Mouse (Mus musculus) embryonic stem cell, embryonic (primary cell): Measurements from ENCODE around the gene Dlx6.

Experiments
- CTCF ChIA-PET, 4 experiments: fragments of 300-600 bp in 2 of 4; fragments of 350-600 bp in 2 of 4; sonication (Branson Sonifier 250); formaldehyde crosslinking; loops; one replicate each; lab custom pipeline; 2022; ENCODE audit warnings: inconsistent platforms in 2 of 4; lab: Charles Lee
- POLR2A ChIA-PET, 4 experiments: fragments of 300-600 bp in 2 of 4; fragments of 350-600 bp in 2 of 4; sonication (Branson Sonifier 250); formaldehyde crosslinking; loops; one replicate each; lab custom pipeline; 2022; ENCODE audit warnings: antibody characterized with exemption in 4 of 4, inconsistent platforms in 1 of 4; lab: Charles Lee

Dlx6 gene

GRCm38 (mm10) chr6:6856881-6857280 lies 6.3 kb upstream of the Dlx6 start:
- ChIA-PET CTCF (interaction anchor here in 1 of 4 experiments (1.0 kb wide), 1 partner anchor 13 kb away, joined by 3 read pairs; no protein-coding TSS in a partner anchor), POLR2A (interaction anchor here in 1 of 4 experiments (0.6 kb wide), 1 partner anchor 639 kb away, joined by 3 read pairs; no protein-coding TSS in a partner anchor)

- ChIA-PET POLR2A (interaction anchor here in 1 of 4 experiments (1.2 to 1.3 kb wide), 2 partner anchors 18 to 280 kb away, joined by 3 to 4 read pairs; no protein-coding TSS in a partner anchor), CTCF (no interaction called here)
Observed at GRCm38 (mm10) chr6:6857766-6858165, 5.4 kb upstream of the Dlx6 start.

- CTCF ChIA-PET: interaction anchor here in 1 of 4 experiments (0.5 kb wide), 1 partner anchor 203 kb away, joined by 5 read pairs; no protein-coding TSS in a partner anchor
- POLR2A ChIA-PET: interaction anchor here in 2 of 4 experiments (0.6 to 1.3 kb wide), 4 partner anchors 17 to 281 kb away, joined by 3 to 4 read pairs (median 3); no protein-coding TSS in a partner anchor
Observed at GRCm38 (mm10) chr6:6858571-6858970, 4.6 kb upstream of the Dlx6 start.

GRCm38 (mm10) chr6:6859111-6859949 lies 3.8 kb upstream of the Dlx6 start:
- POLR2A ChIA-PET: interaction anchor here in 2 of 4 experiments (0.5 to 1.3 kb wide), 8 partner anchors 10 to 1288 kb away, joined by 3 to 5 read pairs (median 3); no protein-coding TSS in a partner anchor

GRCm38 (mm10) chr6:6859950-6860410 lies 3.2 kb upstream of the Dlx6 start:
- POLR2A ChIA-PET: interaction anchor here in 2 of 4 experiments (0.5 to 0.7 kb wide), 6 partner anchors 11 to 1288 kb away, joined by 3 to 5 read pairs (median 3); no protein-coding TSS in a partner anchor
- CTCF ChIA-PET: interaction anchor here in 1 of 4 experiments (0.6 kb wide), 1 partner anchor 723 kb away, joined by 6 read pairs; no protein-coding TSS in a partner anchor

More at GRCm38 (mm10) chr6:6859111-6859949, 3.8 kb upstream of the Dlx6 start:
- CTCF ChIA-PET: interaction anchor here in 1 of 4 experiments (0.6 kb wide), 1 partner anchor 723 kb away, joined by 6 read pairs; no protein-coding TSS in a partner anchor

GRCm38 (mm10) chr6:6860411-6861085 lies 2.6 kb upstream of the Dlx6 start:
- ChIA-PET POLR2A (interaction anchor here in 3 of 4 experiments (0.5 to 0.7 kb wide), 5 partner anchors 10 to 1227 kb away, joined by 3 to 5 read pairs (median 3); no protein-coding TSS in a partner anchor), CTCF (interaction anchor here in 2 of 4 experiments (0.6 to 1.0 kb wide), 2 partner anchors 322 to 723 kb away, joined by 3 to 4 read pairs; no protein-coding TSS in a partner anchor)

GRCm38 (mm10) chr6:6861086-6861797 lies 1.9 kb upstream of the Dlx6 start:
- CTCF ChIA-PET: interaction anchor here in 2 of 4 experiments (0.6 to 1.0 kb wide), 2 partner anchors 323 to 724 kb away, joined by 3 to 4 read pairs; no protein-coding TSS in a partner anchor
- POLR2A ChIA-PET: interaction anchor here in 2 of 4 experiments (0.5 to 0.8 kb wide), 4 partner anchors 9 to 323 kb away, joined by 3 to 4 read pairs (median 3); no protein-coding TSS in a partner anchor

- ChIA-PET POLR2A (interaction anchor here in 3 of 4 experiments (0.6 to 1.5 kb wide), 7 partner anchors 9 to 324 kb away, joined by 3 to 5 read pairs (median 3); partner anchors contain the start of genes Dlx5 (in 1 of the 3) and Sem1 (in 1 of the 3)), CTCF (interaction anchor here in 2 of 4 experiments (0.6 to 0.9 kb wide), 3 partner anchors 13 to 20 kb away, joined by 3 to 9 read pairs (median 4); partner anchors contain the start of gene Dlx5 (in 2 of the 2))
Observed at GRCm38 (mm10) chr6:6861798-6862428, 1.2 kb upstream of the Dlx6 start.

- ChIA-PET CTCF (interaction anchor here in 2 of 4 experiments (0.6 to 0.9 kb wide), 3 partner anchors 12 to 19 kb away, joined by 3 to 9 read pairs (median 4); partner anchors contain the start of gene Dlx5 (in 2 of the 2)), POLR2A (interaction anchor here (0.6 to 1.5 kb wide), 11 partner anchors 8 to 1074 kb away, joined by 3 to 6 read pairs (median 4); partner anchors contain the start of genes Dlx5 (in 1 of the 4) and Sem1 (in 1 of the 4))
Observed at GRCm38 (mm10) chr6:6862611-6863010, 523 bp upstream of the Dlx6 start.

GRCm38 (mm10) chr6:6863955-6864354 lies 821 bp downstream of the Dlx6 start:
- CTCF ChIA-PET: interaction anchor here in 2 of 4 experiments (0.5 to 0.8 kb wide), 2 partner anchors 10 to 1224 kb away, joined by 3 to 4 read pairs; no protein-coding TSS in a partner anchor

GRCm38 (mm10) chr6:6864441-6865440 lies 1.6 kb downstream of the Dlx6 start:
- POLR2A ChIA-PET: interaction anchor here (0.6 to 1.8 kb wide), 13 partner anchors 8 to 287 kb away, joined by 3 to 8 read pairs (median 3); partner anchors contain the start of genes Dlx5 (in 1 of the 4), Sdhaf3 (in 1 of the 4) and Sem1 (in 1 of the 4)

More at GRCm38 (mm10) chr6:6863955-6864354, 821 bp downstream of the Dlx6 start:
- POLR2A ChIA-PET: interaction anchor here (0.7 to 1.4 kb wide), 8 partner anchors 9 to 286 kb away, joined by 3 to 8 read pairs (median 4); partner anchors contain the start of genes Sdhaf3 (in 1 of the 4) and Sem1 (in 1 of the 4)

GRCm38 (mm10) chr6:6867031-6867430 lies 3.9 kb downstream of the Dlx6 start:
- ChIA-PET CTCF (no interaction called here), POLR2A (no interaction called here)

More at GRCm38 (mm10) chr6:6864441-6865440, 1.6 kb downstream of the Dlx6 start:
- CTCF ChIA-PET: interaction anchor here in 1 of 4 experiments (0.8 to 1.2 kb wide), 2 partner anchors 9 to 20 kb away, joined by 3 read pairs; no protein-coding TSS in a partner anchor

- CTCF ChIA-PET: interaction anchor here in 2 of 4 experiments (1.1 to 1.4 kb wide), 2 partner anchors 10 to 1010 kb away, joined by 4 read pairs; no protein-coding TSS in a partner anchor
- POLR2A ChIA-PET: interaction anchor here in 1 of 4 experiments (1.1 to 2.7 kb wide), 2 partner anchors 11 to 14 kb away, joined by 3 to 13 read pairs; partner anchors contain the start of gene Dlx5
Observed at GRCm38 (mm10) chr6:6869041-6869685, 6.0 kb downstream of the Dlx6 start.
